Mouse (Mus musculus) liver, adult 2 months (tissue): ENCODE measurements around the gene Ikbip. TPM values are rescaled to one million over a fixed set of nuclear protein-coding genes. Genes with fewer than 3 reads are reported as not detected.

ENCODE experiments used
- DNase-seq: peaks from one replicate; pipeline ENCODE4 v3.0.0-alpha.2; 2011; ENCODE audit warnings: low read depth, low spot score; ENCODE audit errors: extremely low read depth
- H3K27ac ChIP-seq: fragments of 200-500 bp; replicated peaks from 2 replicates; pipeline ENCODE4 v1.5.1; 2012; ENCODE audit warnings: low read depth, mild to moderate bottlenecking, control low read depth, inconsistent platforms, low read length; ENCODE audit not compliant: insufficient read depth
- H3K27me3 ChIP-seq: fragments of 200-500 bp; 2 replicates; pipeline ENCODE4 v1.6.1; 2012; ENCODE audit warnings: mild to moderate bottlenecking, moderate library complexity, low read length, inconsistent platforms; ENCODE audit not compliant: control insufficient read depth, insufficient read depth
- H3K36me3 ChIP-seq: fragments of 200-500 bp; 2 replicates; pipeline ENCODE4 v1.6.1; 2012; ENCODE audit warnings: low read length, inconsistent platforms; ENCODE audit not compliant: control insufficient read depth, insufficient read depth
- H3K4me1 ChIP-seq: fragments of 200-500 bp; 2 replicates; pipeline ENCODE4 v1.6.1; 2011; ENCODE audit warnings: low read length; ENCODE audit not compliant: control insufficient read depth, insufficient read depth
- H3K4me3 ChIP-seq: fragments of 200-500 bp; 2 replicates; pipeline ENCODE4 v1.5.1; 2011; ENCODE audit warnings: low read depth, mild to moderate bottlenecking, control low read depth, low read length, moderate library complexity; ENCODE audit not compliant: insufficient read depth
- H3K79me2 ChIP-seq: fragments of 200-500 bp; 2 replicates; pipeline ENCODE4 v1.6.1; 2012; ENCODE audit warnings: inconsistent platforms, mild to moderate bottlenecking, low read length, moderate library complexity; ENCODE audit not compliant: control insufficient read depth, insufficient read depth
- H3K9ac ChIP-seq: fragments of 200-500 bp; 2 replicates; pipeline ENCODE4 v1.6.1; 2012; ENCODE audit warnings: low read depth, mild to moderate bottlenecking, control low read depth, inconsistent platforms, low read length
- CTCF ChIP-seq: fragments of 200-500 bp; IDR thresholded peaks from 2 replicates; pipeline ENCODE4 v1.5.1; 2011; ENCODE audit warnings: low read depth, low read length, control low read depth
- POLR2A ChIP-seq: fragments of 200-500 bp; IDR thresholded peaks from 2 replicates; pipeline ENCODE4 v1.6.1; 2011; ENCODE audit warnings: low read length, control low read depth; ENCODE audit not compliant: insufficient read depth; ENCODE audit errors: extremely low read depth
- WGBS: fragments of 180-500 bp; shearing (Covaris S2); methylation state at CpG from one replicate; pipeline ENCODE4 v1.1.7; 2018; 5-methylcytosine and 5-hydroxymethylcytosine counted together
- polyA plus RNA-seq: library from polyadenylated mRNA; depleted of rRNA; stranded (reverse); fragments of >200 nt; gene quantifications from 2 replicates; pipeline ENCODE4 v1.2.3, GENCODE M21; 2012
- total RNA-seq: library from RNA; depleted of rRNA; stranded (reverse); fragments of >200 nt; gene quantifications from 2 replicates; pipeline ENCODE4 v1.2.3, GENCODE M21; 2014

The Ikbip gene
- total and polyA plus RNA-seq, 2 experiments = 0.38 to 6.9 TPM

GRCm38 (mm10) chr10:91123828-91124822 lies 41.4 kb downstream of the Ikbip start, which contains the start of gene Slc25a3:
Slc25a3 (minus strand) TSS chr10:91124059.
- peak within 1 kb of the TSS; percentile 88 for H3K27ac ChIP-seq
- peaks cover 5% of the 10 kb centered on the region; the same call in 1 of the 2 replicates for H3K4me1 ChIP-seq
- H3K9ac ChIP-seq = peak within 1 kb of the TSS; percentile 89
- H3K36me3 ChIP-seq = peaks cover 23% of the 10 kb centered on the region
- peaks cover 9% of the 10 kb centered on the region; the same call in 1 of the 2 replicates for H3K79me2 ChIP-seq
- peak within 1 kb of the TSS; percentile 71 for H3K4me3 ChIP-seq
- peak; percentile 96 for DNase-seq
- no peaks in the 10 kb centered on the region for H3K27me3 ChIP-seq
- TF ChIP-seq POLR2A = peak; percentile 99
- no peak for TF ChIP-seq CTCF
- WGBS = 6% methylated on average over 59 of the region's 59 CpGs

DNA sequence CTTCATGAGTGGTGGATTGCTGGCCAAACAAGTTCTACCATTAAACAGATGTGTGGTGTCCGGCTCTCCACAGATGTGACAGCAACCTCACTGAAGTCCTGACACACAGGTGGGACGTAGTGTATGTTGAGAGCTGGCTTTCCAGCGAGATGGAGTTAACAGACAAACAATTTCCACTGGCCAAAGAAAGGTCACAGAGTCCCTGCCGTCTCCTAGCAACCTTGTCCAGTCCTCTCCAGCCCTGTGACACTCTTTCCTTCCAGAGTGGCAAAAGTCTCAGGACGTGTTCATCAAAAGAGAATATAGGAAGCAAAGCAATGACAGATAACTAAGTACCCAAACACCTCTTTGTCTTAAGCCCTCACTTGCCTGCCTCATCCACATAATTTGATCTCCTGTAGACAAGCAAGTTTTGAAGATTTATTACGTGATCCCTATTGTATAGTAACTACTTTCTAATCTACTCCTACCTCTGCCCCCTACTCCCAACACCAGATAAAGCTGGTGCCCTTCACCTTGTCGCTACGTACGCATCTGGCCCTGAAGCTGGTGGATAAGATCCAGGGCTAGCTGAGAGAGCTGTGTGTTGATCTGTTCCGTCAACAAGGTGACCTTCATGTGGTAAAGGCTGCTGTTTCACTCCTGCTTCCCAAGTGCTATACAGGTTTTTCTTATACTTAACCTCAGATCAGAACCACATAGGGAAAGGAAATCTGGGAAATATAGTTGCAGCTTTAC lies 44.0 kb downstream of the Ikbip start:
- Histone ChIP-seq H3K9ac (no peak overlapping the region), H3K27me3 (no peaks in the 10 kb centered on the region), H3K4me1 (peaks cover 5% of the 10 kb centered on the region; the same call in 1 of the 2 replicates), H3K4me3 (no peak overlapping the region), H3K27ac (no peak overlapping the region), H3K36me3 (peaks cover 4% of the 10 kb centered on the region), H3K79me2 (peaks cover 9% of the 10 kb centered on the region; the same call in 1 of the 2 replicates)
- WGBS = 68% methylated on average over 10 of the region's 10 CpGs
- DNase-seq = no peak
- no peak for TF ChIP-seq POLR2A
- no peak for TF ChIP-seq CTCF

- no peak overlapping the region for H3K27ac ChIP-seq
- no peaks in the 10 kb centered on the region for H3K27me3 ChIP-seq
- TF ChIP-seq CTCF (no peak), POLR2A (no peak)
- H3K9ac ChIP-seq = no peak overlapping the region
- no peaks in the 10 kb centered on the region for H3K36me3 ChIP-seq
- no peak for DNase-seq
- H3K79me2 ChIP-seq = peaks cover 7% of the 10 kb centered on the region; the same call in 1 of the 2 replicates
- no peak overlapping the region for H3K4me3 ChIP-seq
- WGBS = 90% methylated on average over 2 of the region's 2 CpGs
- peaks cover 5% of the 10 kb centered on the region; the same call in 1 of the 2 replicates for H3K4me1 ChIP-seq
Observed at GRCm38 (mm10) chr10:91127395-91127794, 44.7 kb downstream of the Ikbip start.

DNA sequence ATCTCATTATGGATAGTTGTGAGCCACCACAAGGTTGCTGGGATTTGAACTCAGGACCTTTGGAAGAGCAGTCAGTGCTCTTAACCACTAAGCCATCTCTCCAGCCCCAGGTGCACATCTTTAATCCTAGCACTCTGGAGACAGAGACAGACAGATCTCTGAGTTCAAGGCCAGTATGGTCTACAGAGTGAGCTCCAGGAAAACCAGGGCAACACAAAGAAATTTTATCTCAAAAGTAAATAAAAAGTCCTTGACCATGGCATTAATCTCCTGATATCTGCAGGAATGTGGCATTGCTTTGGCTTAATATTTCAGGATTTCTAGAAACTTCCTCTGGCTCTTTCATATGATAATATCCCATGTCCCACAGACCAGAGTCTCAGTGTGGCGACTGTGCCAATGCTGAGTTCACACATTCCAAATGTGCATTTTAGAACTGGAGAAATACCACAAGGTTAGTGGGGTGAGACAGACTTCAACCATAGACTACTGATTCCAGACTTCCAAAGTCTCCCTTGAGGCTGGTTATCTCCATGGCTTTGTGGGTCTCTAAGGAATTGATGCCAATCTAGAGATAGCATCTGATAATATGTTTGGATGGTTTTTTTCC lies 45.9 kb downstream of the Ikbip start:
- Histone ChIP-seq H3K36me3 (no peaks in the 10 kb centered on the region), H3K79me2 (0 out of 2 replicates have a peak, but pooled peaks cover under 1% of the 10 kb centered on the region), H3K4me3 (no peak overlapping the region), H3K9ac (no peak overlapping the region), H3K27ac (no peak overlapping the region), H3K27me3 (no peaks in the 10 kb centered on the region), H3K4me1 (peaks cover 2% of the 10 kb centered on the region; the same call in 1 of the 2 replicates)
- TF ChIP-seq CTCF = no peak
- no peak for TF ChIP-seq POLR2A
- no peak for DNase-seq
- 79% methylated on average over 1 of the region's 1 CpGs for WGBS

DNA sequence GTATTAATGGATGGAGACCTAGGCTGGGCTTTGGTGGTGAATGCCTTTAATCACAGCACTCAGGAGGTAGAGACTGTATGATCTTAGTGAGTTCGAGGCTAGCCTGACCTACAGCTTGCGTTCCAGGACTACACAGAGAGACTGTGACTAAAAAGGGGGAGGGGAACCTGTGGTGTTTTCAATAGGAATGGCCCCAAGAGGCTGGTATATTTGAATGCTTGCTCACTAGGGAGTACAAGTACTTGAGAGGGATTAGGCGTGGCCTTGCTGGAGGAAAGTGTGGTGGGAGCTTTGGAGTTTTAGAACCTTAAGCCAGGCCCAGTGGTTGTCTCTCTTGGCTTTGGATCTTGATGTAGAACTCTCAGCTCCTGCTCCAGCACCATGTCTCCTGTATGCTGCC lies 48.1 kb downstream of the Ikbip start:
- Histone ChIP-seq H3K9ac (no peak overlapping the region), H3K27me3 (no peaks in the 10 kb centered on the region), H3K79me2 (no peaks in the 10 kb centered on the region), H3K4me1 (no peaks in the 10 kb centered on the region), H3K4me3 (no peak overlapping the region), H3K36me3 (no peaks in the 10 kb centered on the region), H3K27ac (no peak overlapping the region)
- no peak for TF ChIP-seq POLR2A
- TF ChIP-seq CTCF = no peak
- 96% methylated on average over 3 of the region's 3 CpGs for WGBS
- no peak for DNase-seq
